Mouse (Mus musculus) liver, adult 2 months (tissue): ENCODE measurements at regions not wholly inside any gene's neighbourhood (a gene's known extent, or its start where the extent isn't known, plus 50 kb on each side); places are given as distances from the start of the nearest gene placed in this dataset.

ENCODE experiments used
- DNase-seq: peaks from one replicate; pipeline ENCODE4 v3.0.0-alpha.2; 2011; ENCODE audit warnings: low read depth, low spot score; ENCODE audit errors: extremely low read depth
- H3K27ac ChIP-seq: fragments of 200-500 bp; replicated peaks from 2 replicates; pipeline ENCODE4 v1.5.1; 2012; ENCODE audit warnings: low read depth, mild to moderate bottlenecking, control low read depth, inconsistent platforms, low read length; ENCODE audit not compliant: insufficient read depth
- H3K27me3 ChIP-seq: fragments of 200-500 bp; 2 replicates; pipeline ENCODE4 v1.6.1; 2012; ENCODE audit warnings: mild to moderate bottlenecking, moderate library complexity, low read length, inconsistent platforms; ENCODE audit not compliant: control insufficient read depth, insufficient read depth
- H3K36me3 ChIP-seq: fragments of 200-500 bp; 2 replicates; pipeline ENCODE4 v1.6.1; 2012; ENCODE audit warnings: low read length, inconsistent platforms; ENCODE audit not compliant: control insufficient read depth, insufficient read depth
- H3K4me1 ChIP-seq: fragments of 200-500 bp; 2 replicates; pipeline ENCODE4 v1.6.1; 2011; ENCODE audit warnings: low read length; ENCODE audit not compliant: control insufficient read depth, insufficient read depth
- H3K4me3 ChIP-seq: fragments of 200-500 bp; 2 replicates; pipeline ENCODE4 v1.5.1; 2011; ENCODE audit warnings: low read depth, mild to moderate bottlenecking, control low read depth, low read length, moderate library complexity; ENCODE audit not compliant: insufficient read depth
- H3K79me2 ChIP-seq: fragments of 200-500 bp; 2 replicates; pipeline ENCODE4 v1.6.1; 2012; ENCODE audit warnings: inconsistent platforms, mild to moderate bottlenecking, low read length, moderate library complexity; ENCODE audit not compliant: control insufficient read depth, insufficient read depth
- H3K9ac ChIP-seq: fragments of 200-500 bp; 2 replicates; pipeline ENCODE4 v1.6.1; 2012; ENCODE audit warnings: low read depth, mild to moderate bottlenecking, control low read depth, inconsistent platforms, low read length
- CTCF ChIP-seq: fragments of 200-500 bp; IDR thresholded peaks from 2 replicates; pipeline ENCODE4 v1.5.1; 2011; ENCODE audit warnings: low read depth, low read length, control low read depth
- POLR2A ChIP-seq: fragments of 200-500 bp; IDR thresholded peaks from 2 replicates; pipeline ENCODE4 v1.6.1; 2011; ENCODE audit warnings: low read length, control low read depth; ENCODE audit not compliant: insufficient read depth; ENCODE audit errors: extremely low read depth
- WGBS: fragments of 180-500 bp; shearing (Covaris S2); methylation state at CpG from one replicate; pipeline ENCODE4 v1.1.7; 2018; 5-methylcytosine and 5-hydroxymethylcytosine counted together

DNA sequence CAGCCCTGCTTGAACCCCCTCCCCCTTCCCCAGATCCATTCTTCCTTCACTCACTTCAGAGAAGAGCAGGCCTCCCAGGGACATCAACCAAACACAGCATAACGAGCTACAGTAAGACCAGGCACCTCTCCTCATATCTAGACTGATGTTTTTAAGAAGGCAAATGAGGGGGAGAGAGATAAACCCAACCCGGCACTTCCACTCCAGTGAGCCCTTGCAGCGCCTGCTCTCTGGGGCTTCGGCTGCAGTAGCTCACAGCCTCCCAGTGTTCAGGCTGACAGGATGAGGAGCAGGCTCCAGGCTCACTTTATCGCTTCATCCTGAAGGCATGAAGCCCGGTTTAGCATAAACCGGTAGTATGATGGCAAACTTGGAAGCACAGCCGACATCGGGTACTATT, 162.9 kb upstream of the Prok2 start:
- Histone ChIP-seq H3K79me2 (no peaks in the 10 kb centered on the region), H3K4me3 (no peak overlapping the region), H3K9ac (no peak overlapping the region), H3K27me3 (peaks cover 6% of the 10 kb centered on the region; the same call in 1 of the 2 replicates), H3K4me1 (no peaks in the 10 kb centered on the region), H3K27ac (no peak overlapping the region), H3K36me3 (no peaks in the 10 kb centered on the region)
- 46% methylated on average over 9 of the region's 9 CpGs for WGBS
- DNase-seq = no peak
- no peak for TF ChIP-seq POLR2A
- TF ChIP-seq CTCF = no peak

GRCm38 (mm10) chr6:99887904-99888303, 161.7 kb upstream of the Prok2 start:
- no peak overlapping the region for H3K4me3 ChIP-seq
- no peaks in the 10 kb centered on the region for H3K79me2 ChIP-seq
- no peaks in the 10 kb centered on the region for H3K4me1 ChIP-seq
- H3K36me3 ChIP-seq = no peaks in the 10 kb centered on the region
- TF ChIP-seq POLR2A = no peak
- no peak for TF ChIP-seq CTCF
- no peak for DNase-seq
- no peak overlapping the region for H3K9ac ChIP-seq
- 71% methylated on average over 8 of the region's 8 CpGs for WGBS
- H3K27ac ChIP-seq = no peak overlapping the region
- H3K27me3 ChIP-seq = peaks cover 6% of the 10 kb centered on the region; the same call in 1 of the 2 replicates

DNA sequence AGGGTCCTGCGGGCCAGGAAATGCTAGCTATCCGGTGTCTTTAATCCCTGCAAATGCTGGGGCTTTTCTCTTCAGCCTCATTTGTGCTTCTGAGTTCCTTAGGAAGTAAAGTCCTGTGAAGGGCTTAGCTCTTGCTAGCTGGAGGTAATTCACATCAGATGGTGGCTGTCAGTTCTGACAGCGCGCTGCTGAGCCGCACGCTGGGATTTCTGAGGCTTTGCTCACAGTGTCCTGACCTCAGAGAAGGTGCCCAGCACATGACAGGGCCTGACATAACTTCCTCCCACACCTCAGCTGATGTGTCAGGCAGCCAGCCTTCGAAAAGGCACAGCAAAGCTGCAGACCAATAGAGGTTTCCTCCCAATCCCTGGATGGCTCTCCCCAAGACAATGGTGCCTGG, 158.6 kb upstream of the Prok2 start:
- Histone ChIP-seq H3K27me3 (peaks cover 2% of the 10 kb centered on the region; the same call in 1 of the 2 replicates), H3K27ac (no peak overlapping the region), H3K36me3 (no peaks in the 10 kb centered on the region), H3K79me2 (no peaks in the 10 kb centered on the region), H3K4me3 (no peak overlapping the region), H3K9ac (no peak overlapping the region), H3K4me1 (no peaks in the 10 kb centered on the region)
- WGBS = 56% methylated on average over 7 of the region's 7 CpGs
- no peak for DNase-seq
- TF ChIP-seq POLR2A (no peak), CTCF (no peak)

DNA sequence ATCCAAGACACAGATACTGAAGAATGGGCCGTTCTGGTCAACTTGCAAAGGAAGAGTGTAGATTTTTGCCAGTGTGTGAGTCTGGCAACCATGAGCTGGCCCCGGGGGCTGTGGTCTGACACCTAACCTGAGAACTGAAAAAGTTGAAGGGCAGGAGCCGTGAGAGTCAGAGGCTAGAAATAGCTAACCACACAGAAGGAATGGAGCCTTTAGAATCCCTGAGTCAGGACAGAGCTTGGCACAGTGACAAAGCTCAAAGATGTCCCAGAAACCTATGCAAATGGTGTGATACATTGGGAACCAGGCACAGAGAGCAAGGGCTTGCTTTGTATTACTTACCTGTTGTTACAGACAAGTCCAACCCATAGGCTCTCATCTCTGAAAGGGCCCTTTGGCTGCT, 157.9 kb upstream of the Prok2 start:
- Histone ChIP-seq H3K79me2 (no peaks in the 10 kb centered on the region), H3K27ac (no peak overlapping the region), H3K36me3 (no peaks in the 10 kb centered on the region), H3K4me3 (no peak overlapping the region), H3K27me3 (no peaks in the 10 kb centered on the region), H3K4me1 (no peaks in the 10 kb centered on the region), H3K9ac (no peak overlapping the region)
- DNase-seq = no peak
- WGBS = 82% methylated on average over 3 of the region's 3 CpGs
- TF ChIP-seq CTCF = no peak
- no peak for TF ChIP-seq POLR2A

GRCm38 (mm10) chr6:99881606-99882005, 155.4 kb upstream of the Prok2 start:
- no peaks in the 10 kb centered on the region for H3K4me1 ChIP-seq
- WGBS = 78% methylated on average over 4 of the region's 4 CpGs
- TF ChIP-seq POLR2A = no peak
- TF ChIP-seq CTCF = no peak
- H3K36me3 ChIP-seq = no peaks in the 10 kb centered on the region
- no peaks in the 10 kb centered on the region for H3K79me2 ChIP-seq
- no peaks in the 10 kb centered on the region for H3K27me3 ChIP-seq
- H3K9ac ChIP-seq = no peak overlapping the region
- DNase-seq = no peak
- H3K27ac ChIP-seq = no peak overlapping the region
- no peak overlapping the region for H3K4me3 ChIP-seq

DNA sequence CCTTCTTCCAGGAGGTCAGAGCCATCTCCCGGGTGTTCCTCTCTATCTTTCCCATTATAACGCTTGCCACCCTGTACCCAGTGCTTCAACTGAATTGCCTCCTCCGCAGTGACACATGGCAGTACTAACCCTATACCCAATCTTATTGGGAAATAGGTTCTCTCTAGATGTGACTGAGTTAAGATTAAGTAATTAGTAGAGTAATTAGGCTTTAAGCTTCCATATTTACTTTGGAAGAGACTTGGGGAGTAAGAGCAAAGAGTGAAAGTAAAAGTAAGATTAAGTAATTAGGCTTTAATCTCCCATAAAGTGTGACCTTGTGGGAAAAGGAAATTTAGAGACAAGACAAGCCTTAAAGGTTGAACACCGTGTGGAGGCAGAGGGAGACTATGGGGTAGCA, 148.7 kb upstream of the Prok2 start:
- no peaks in the 10 kb centered on the region for H3K79me2 ChIP-seq
- H3K27me3 ChIP-seq = no peaks in the 10 kb centered on the region
- no peak for DNase-seq
- H3K36me3 ChIP-seq = no peaks in the 10 kb centered on the region
- H3K9ac ChIP-seq = no peak overlapping the region
- 78% methylated on average over 4 of the region's 4 CpGs for WGBS
- no peak overlapping the region for H3K4me3 ChIP-seq
- TF ChIP-seq POLR2A (no peak), CTCF (no peak)
- no peaks in the 10 kb centered on the region for H3K4me1 ChIP-seq
- no peak overlapping the region for H3K27ac ChIP-seq
